Mouse (Mus musculus) A20 (cell line): Measurements from ENCODE around the gene C3.

Experiments used
- DNase-seq: peaks from one replicate; pipeline ENCODE4 v3.0.0-alpha.2; 2011; ENCODE audit warnings: low read depth, low spot score

The C3 gene

GRCm38 (mm10) chr17:57223313-57223712, 4.6 kb downstream of the C3 start:
- DNase-seq, result peak; percentile 62

GRCm38 (mm10) chr17:57221911-57222310, 6.0 kb downstream of the C3 start:
- no peak for DNase-seq

- peak; percentile 79 for DNase-seq
Observed at GRCm38 (mm10) chr17:57219884-57220207, 8.1 kb downstream of the C3 start.

- DNase-seq, result peak; percentile 87
Observed at GRCm38 (mm10) chr17:57219167-57219883, 8.6 kb downstream of the C3 start.

GRCm38 (mm10) chr17:57218335-57218900, 9.5 kb downstream of the C3 start:
- no peak for DNase-seq

- peak; percentile 81 for DNase-seq
Observed at GRCm38 (mm10) chr17:57214676-57215387, 13.1 kb downstream of the C3 start.

GRCm38 (mm10) chr17:57211501-57211900, 16.4 kb downstream of the C3 start:
- no peak for DNase-seq

- DNase-seq, result peak; percentile 43
Observed at GRCm38 (mm10) chr17:57209330-57209729, 18.6 kb downstream of the C3 start.

- no peak for DNase-seq
Observed at GRCm38 (mm10) chr17:57207938-57208337, 20.0 kb downstream of the C3 start.

- no peak for DNase-seq
Observed at GRCm38 (mm10) chr17:57201841-57202724, 25.9 kb downstream of the C3 start.

GRCm38 (mm10) chr17:57198252-57198651, 29.7 kb downstream of the C3 start:
- DNase-seq, result no peak

GRCm38 (mm10) chr17:57195326-57196010, 32.5 kb downstream of the C3 start:
- no peak for DNase-seq

- DNase-seq, result no peak
Observed at GRCm38 (mm10) chr17:57194771-57195170, 33.2 kb downstream of the C3 start.

GRCm38 (mm10) chr17:57194041-57194507, 33.9 kb downstream of the C3 start, which contains the start of gene Tnfsf14:
Tnfsf14 (minus strand) TSS chr17:57194177.
- peak; percentile 92 for DNase-seq

GRCm38 (mm10) chr17:57188510-57189192, 39.3 kb downstream of the C3 start:
- DNase-seq, result no peak

- DNase-seq, result no peak
Observed at GRCm38 (mm10) chr17:57185641-57186040, 42.3 kb downstream of the C3 start.

- no peak for DNase-seq
Observed at GRCm38 (mm10) chr17:57182871-57183270, 45.1 kb downstream of the C3 start.

- DNase-seq, result peak; percentile 32
Observed at GRCm38 (mm10) chr17:57180363-57180762, 47.6 kb downstream of the C3 start.

GRCm38 (mm10) chr17:57173351-57173750, 54.6 kb downstream of the C3 start:
- DNase-seq, result no peak

- no peak for DNase-seq
Observed at GRCm38 (mm10) chr17:57172378-57172777, 55.6 kb downstream of the C3 start.
